Mouse (Mus musculus) brain, embryonic 18.5 days (tissue): ENCODE measurements around the gene Six2.

Experiments used
- DNase-seq: peaks from one replicate; pipeline ENCODE4 v3.0.0-alpha.2; 2012; ENCODE audit warnings: low read depth, low spot score

Six2 gene

DNA sequence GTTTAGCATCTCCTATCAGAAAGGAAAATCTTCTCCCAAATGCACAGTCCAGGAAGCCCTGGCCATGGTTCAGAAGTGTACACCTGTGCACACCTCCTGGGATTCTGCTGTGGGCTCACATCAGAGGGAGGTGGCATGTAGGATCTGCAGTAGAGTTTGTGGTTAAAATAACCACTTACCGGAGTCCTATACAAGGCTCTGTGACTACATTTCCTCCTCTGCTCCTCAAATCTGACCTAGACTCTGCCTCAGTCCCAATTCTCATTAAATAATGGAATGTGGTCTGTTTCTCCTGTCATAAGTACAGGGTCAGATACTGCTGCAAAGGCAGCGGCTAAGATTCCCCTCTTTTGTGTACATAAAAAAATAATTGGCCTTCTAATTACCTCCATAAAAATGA lies 23.9 kb downstream of the Six2 start:
- DNase-seq, result no peak

DNA sequence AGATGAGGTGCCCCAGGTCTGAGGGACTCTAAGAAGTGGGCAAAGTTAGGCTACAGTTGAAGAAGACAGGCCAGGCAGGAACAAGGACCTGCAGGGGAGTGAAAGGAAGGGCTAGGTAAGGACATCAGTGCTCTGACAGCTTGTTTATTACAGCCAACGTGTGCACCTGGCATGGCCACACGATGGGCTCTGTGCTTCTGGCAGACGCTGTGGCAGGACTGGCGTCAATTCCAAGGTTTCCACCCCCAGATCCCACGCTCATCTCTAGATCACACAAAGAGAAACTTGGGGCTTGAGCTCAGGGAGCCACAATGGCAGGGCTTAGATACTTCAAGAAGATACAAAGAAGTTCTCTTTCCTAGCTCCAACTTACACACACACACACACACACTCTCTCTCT lies 26.6 kb downstream of the Six2 start:
- DNase-seq, result no peak

DNA sequence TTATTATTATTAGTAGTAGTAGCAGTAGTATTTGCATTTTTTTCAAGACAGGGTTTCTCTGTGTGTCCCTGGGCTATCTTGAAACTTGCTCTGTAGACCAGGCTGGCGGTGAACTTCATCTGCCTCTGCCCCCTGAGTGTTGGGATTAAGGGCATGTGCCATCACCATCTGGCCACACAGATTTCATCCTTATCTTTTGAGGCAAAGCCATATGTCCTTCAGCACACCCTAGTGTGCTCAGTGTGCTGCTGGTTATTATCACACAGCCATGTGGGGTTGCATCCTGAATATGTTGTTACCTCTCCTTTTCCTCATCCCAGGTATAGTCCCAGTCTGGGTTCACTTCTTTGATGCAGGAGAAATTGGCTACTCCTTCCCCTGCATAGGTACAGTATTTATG lies 28.1 kb downstream of the Six2 start:
- DNase-seq, result no peak

DNA sequence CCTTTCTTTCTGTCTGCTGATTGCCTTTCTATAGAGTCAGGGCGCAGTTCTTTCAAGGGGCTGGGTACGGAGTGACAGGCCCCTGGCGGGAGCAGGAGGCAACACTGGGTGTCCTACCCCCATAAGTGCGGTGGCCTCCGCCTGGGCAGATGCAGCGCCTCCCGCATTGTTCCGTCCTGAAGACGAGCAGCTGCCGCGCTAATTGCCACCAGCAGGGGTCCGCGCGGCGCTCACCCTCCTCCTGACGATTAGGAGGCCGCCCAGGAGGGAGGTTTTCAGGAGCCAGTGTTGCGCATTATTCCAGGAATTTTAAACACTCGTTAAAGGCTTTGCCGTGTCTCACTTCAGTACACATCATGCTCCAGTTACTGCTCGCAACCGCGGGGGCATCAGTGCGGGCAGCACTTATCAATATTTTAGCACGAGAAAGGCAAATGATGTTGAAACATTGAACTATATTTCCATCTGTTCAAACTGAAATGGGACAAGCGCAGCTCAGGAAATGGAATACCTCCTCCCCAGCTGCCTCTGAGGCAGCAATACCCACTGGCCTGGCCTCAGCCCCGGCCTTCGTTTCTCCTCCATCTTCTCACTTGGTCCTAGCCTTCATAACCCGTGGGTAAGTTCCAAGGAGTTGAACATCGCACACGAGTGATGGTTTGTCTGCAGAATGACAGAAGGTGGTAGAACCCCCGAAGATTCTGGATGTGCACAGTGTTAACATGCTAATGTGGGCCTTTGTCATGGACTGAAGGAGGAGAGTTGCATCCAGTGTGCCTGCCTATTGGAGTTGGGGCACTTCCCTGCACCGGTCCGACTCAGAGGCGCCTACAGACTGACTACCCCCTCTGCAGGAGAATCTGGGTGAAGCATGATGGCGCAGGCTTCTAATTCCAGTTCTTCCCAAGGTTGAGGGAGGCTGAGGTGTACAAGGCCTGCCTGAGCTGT lies 42.1 kb downstream of the Six2 start:
- DNase-seq, result no peak

DNA sequence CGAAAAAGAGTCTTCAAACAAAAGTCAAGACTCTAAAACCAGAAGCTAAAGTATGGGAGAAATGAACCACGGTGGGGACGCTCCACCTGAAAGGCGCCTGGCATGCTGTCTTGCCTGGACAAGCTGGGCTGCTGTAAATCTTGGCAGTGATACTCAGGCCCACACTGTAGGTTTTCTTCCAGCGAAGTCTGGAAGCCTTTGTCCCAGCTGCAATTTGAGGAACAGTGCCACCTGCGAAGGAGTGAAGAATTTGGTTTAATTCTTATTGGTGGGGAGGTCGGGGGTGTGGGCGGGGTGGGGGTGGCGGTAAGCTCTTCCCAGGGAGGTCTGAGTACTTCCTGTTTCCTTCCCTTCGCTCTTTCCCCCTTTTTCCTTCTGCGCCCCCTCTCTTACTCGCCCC lies 42.8 kb downstream of the Six2 start:
- no peak for DNase-seq

DNA sequence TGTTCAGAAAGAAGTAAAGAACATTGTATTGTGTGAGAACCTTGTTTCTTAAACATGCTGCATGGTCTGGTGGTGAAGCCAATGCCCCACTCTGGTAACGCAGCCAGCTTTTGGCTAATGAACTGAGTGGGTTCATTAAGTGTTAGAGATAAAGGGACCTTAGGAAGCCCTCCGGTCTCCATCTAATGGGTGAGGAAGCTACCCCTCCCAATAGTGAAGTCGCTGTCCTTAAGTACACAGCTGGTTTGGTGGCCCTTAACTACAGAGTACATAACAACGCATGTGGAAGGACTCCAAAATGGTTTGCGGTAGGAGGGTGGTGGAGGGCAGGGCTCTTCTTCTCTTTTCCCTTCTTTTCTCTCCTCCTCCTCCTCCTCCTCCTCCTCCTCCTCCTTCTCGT lies 50.2 kb downstream of the Six2 start:
- no peak for DNase-seq
